Mouse (Mus musculus): ENCODE results near the gene Zfp398. TPM values are rescaled to one million over a fixed set of nuclear protein-coding genes. Genes with fewer than 3 reads are reported as not detected.
"Not testable (repeated sequence)": the region's sequence is repeated elsewhere in the genome, so short reads cannot be mapped to it uniquely, and the experiment has no call there.

Zfp398 gene
- total RNA-seq, 2 experiments from 2014 or later = 4.0 to 6.2 TPM

- intact Hi-C loops (cut with DNase I) = no loop called here
- DNase-seq = no peak
Measured at GRCm38 (mm10) chr6:47821236-47821635, 14.2 kb upstream of the Zfp398 start.

- no peak for DNase-seq
- intact Hi-C loops (cut with DNase I) = no loop called here
Measured at GRCm38 (mm10) chr6:47821776-47822175, 13.7 kb upstream of the Zfp398 start.

GRCm38 (mm10) chr6:47824241-47824640 is 11.2 kb upstream of the Zfp398 start:
- intact Hi-C loops (cut with DNase I) = no loop called here
- no peak for DNase-seq

- no peak for DNase-seq
- intact Hi-C loops (cut with DNase I) = no loop called here
Measured at GRCm38 (mm10) chr6:47827462-47827861, 8.0 kb upstream of the Zfp398 start.

- no peak for DNase-seq
- intact Hi-C loops (cut with DNase I) = no loop called here
Measured at GRCm38 (mm10) chr6:47828950-47829349, 6.5 kb upstream of the Zfp398 start.

GRCm38 (mm10) chr6:47830104-47831078 is 5.1 kb upstream of the Zfp398 start, which contains the start of gene Zfp786:
Gene Zfp786 (minus strand): TSS chr6:47830867.
- intact Hi-C loops (cut with DNase I) = loop anchor here (1.0 kb wide), 1 partner anchor 31 kb away; no protein-coding TSS in a partner anchor

GRCm38 (mm10) chr6:47832220-47832619 is 3.2 kb upstream of the Zfp398 start:
- intact Hi-C loops (cut with DNase I) = no loop called here
- no peak for DNase-seq

More at GRCm38 (mm10) chr6:47830104-47831078, 5.1 kb upstream of the Zfp398 start, which contains the start of gene Zfp786:
- peak; percentile 86 to 90 for DNase-seq

GRCm38 (mm10) chr6:47835984-47836521 is 592 bp downstream of the Zfp398 start:
- no peak for DNase-seq
- intact Hi-C loops (cut with DNase I) = loop anchor here (5.0 kb wide), 1 partner anchor 41 kb away; the partner anchor contains the start of gene Zfp282

- DNase-seq = no peak
Measured at GRCm38 (mm10) chr6:47837630-47838029, 2.2 kb downstream of the Zfp398 start.

GRCm38 (mm10) chr6:47841077-47841476 is 5.6 kb downstream of the Zfp398 start:
- no peak for DNase-seq
- intact Hi-C loops (cut with DNase I) = no loop called here

More at GRCm38 (mm10) chr6:47837630-47838029, 2.2 kb downstream of the Zfp398 start:
- intact Hi-C loops (cut with DNase I) = loop anchor here (5.0 kb wide), 1 partner anchor 40 kb away; the partner anchor contains the start of gene Zfp282

- no peak for DNase-seq
- intact Hi-C loops (cut with DNase I) = no loop called here
Measured at GRCm38 (mm10) chr6:47841831-47842230, 6.4 kb downstream of the Zfp398 start.

- intact Hi-C loops (cut with DNase I) = no loop called here
- no peak for DNase-seq
Measured at GRCm38 (mm10) chr6:47842337-47842736, 6.9 kb downstream of the Zfp398 start.

- DNase-seq = no peak
- intact Hi-C loops (cut with DNase I) = no loop called here
Measured at GRCm38 (mm10) chr6:47845779-47846178, 10.3 kb downstream of the Zfp398 start.

GRCm38 (mm10) chr6:47857241-47857640 is 21.8 kb downstream of the Zfp398 start:
- intact Hi-C loops (cut with DNase I) = no loop called here
- no peak for DNase-seq

- DNase-seq; intact Hi-C loops (cut with DNase I): not testable (repeated sequence)
Measured at GRCm38 (mm10) chr6:47857729-47858128, 22.3 kb downstream of the Zfp398 start.

GRCm38 (mm10) chr6:47872266-47872665 is 36.8 kb downstream of the Zfp398 start:
- DNase-seq = no peak
- intact Hi-C loops (cut with DNase I) = no loop called here

- DNase-seq = no peak
- intact Hi-C loops (cut with DNase I) = loop anchor here (5.0 kb wide), 1 partner anchor 40 kb away; the partner anchor contains the start of gene Zfp398
Measured at GRCm38 (mm10) chr6:47877058-47877457, 41.6 kb downstream of the Zfp398 start, which contains the start of gene Zfp282. Gene Zfp282 (plus strand): TSS chr6:47877204.

GRCm38 (mm10) chr6:47877461-47878132 is 42.1 kb downstream of the Zfp398 start:
- intact Hi-C loops (cut with DNase I) = loop anchor here (5.0 kb wide), 1 partner anchor 40 kb away; the partner anchor contains the start of gene Zfp398
- peak; percentile 88 to 91 for DNase-seq

- no peak for DNase-seq
- intact Hi-C loops (cut with DNase I) = loop anchor here (5.0 kb wide), 1 partner anchor 41 kb away; the partner anchor contains the start of gene Zfp398
Measured at GRCm38 (mm10) chr6:47878133-47878514, 42.7 kb downstream of the Zfp398 start.

GRCm38 (mm10) chr6:47878593-47878992 is 43.1 kb downstream of the Zfp398 start:
- DNase-seq = no peak
- intact Hi-C loops (cut with DNase I) = loop anchor here (5.0 kb wide), 1 partner anchor 41 kb away; the partner anchor contains the start of gene Zfp398

All from gastrocnemius, postnatal 36 days (tissue).